Mouse (Mus musculus) frontal cortex, adult 2 months (tissue): ENCODE results near the gene Acvr2b. TPM values are rescaled to one million over a fixed set of nuclear protein-coding genes. Genes with fewer than 3 reads are reported as not detected.

Experiments used
- DNase-seq, 2 experiments: peaks; one replicate each; pipeline ENCODE4 v3.0.0; 2022; ENCODE audit warnings: low spot score in 1 of 2; ENCODE audit errors: extremely low spot score in 1 of 2
- polyA plus RNA-seq: library from polyadenylated mRNA; depleted of rRNA; stranded (reverse); fragments of >200 nt; gene quantifications from 2 replicates; pipeline ENCODE4 v1.2.3, GENCODE M21; 2012

The Acvr2b gene
- polyA plus RNA-seq, 1 experiment, result 8.4 TPM

DNA sequence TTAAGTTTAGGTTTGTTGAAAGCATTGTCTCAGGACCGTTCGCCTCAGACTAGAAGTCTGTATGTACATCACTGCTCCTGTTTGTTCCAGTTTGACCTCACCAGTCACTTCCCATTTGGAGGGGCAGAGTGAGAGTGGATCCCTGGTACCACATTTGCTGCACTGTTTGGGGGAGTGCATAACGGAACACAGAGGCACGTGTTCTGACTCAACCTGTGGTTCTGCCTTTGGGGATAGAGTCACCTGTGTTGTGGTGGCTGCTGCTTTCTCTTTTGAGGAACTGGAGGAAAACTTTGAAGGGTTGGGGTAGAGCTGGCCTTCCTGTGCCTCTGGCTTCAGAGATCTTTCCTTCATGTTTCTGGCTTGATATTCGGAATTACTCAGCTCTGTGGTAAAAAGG is 2.2 kb downstream of the Acvr2b start:
- no peak for DNase-seq

- no peak for DNase-seq
These were observed 6.0 kb downstream of the Acvr2b start for GRCm38 (mm10) chr9:119407884-119408283.

GRCm38 (mm10) chr9:119408898-119409664 is 7.2 kb downstream of the Acvr2b start:
- peak in 1 of 2 experiments; percentile 30 for DNase-seq

DNA sequence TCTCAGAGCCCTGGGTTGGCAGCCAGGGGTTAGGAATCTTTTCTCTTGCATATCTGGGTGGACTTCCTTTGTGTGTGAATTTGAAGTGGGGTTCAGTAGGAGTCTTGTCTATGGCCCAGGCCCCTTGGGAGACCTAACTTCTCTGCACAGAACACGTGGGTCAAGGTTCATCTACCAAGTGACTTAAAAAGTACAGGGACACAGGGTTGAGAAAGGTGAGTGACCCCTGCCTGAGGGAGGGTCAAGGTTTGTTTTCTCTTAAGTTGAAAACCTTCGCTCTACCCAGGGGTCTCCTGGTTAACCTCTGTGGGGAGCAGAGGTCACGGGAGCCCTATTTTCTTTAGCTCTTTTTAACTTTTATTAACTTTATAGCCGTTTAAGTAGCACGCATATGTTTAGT is 7.9 kb downstream of the Acvr2b start:
- no peak for DNase-seq

DNA sequence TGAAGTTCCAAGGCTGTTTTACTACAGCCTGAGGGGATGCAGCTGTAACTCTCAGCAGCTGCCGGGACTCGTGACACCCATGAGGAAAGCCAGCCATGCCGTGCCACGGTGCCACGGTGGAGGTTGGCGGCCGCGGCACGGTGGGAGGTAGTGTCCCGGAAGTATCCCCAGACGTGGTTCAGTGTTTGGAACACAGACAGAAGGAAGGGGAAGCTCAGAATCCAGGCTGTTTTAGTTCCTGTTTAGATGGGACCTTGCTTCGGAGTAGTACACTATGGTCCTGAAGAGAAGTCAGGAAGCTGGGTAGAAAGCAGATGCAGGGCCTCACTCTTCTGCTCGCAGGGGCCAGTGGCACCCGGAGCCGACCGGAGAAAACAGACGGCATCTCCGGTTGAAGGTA is 16.1 kb downstream of the Acvr2b start:
- DNase-seq, result no peak

- no peak for DNase-seq
These were observed 18.0 kb downstream of the Acvr2b start for GRCm38 (mm10) chr9:119419852-119420438.

GRCm38 (mm10) chr9:119425217-119425975 is 23.5 kb downstream of the Acvr2b start:
- no peak for DNase-seq

DNA sequence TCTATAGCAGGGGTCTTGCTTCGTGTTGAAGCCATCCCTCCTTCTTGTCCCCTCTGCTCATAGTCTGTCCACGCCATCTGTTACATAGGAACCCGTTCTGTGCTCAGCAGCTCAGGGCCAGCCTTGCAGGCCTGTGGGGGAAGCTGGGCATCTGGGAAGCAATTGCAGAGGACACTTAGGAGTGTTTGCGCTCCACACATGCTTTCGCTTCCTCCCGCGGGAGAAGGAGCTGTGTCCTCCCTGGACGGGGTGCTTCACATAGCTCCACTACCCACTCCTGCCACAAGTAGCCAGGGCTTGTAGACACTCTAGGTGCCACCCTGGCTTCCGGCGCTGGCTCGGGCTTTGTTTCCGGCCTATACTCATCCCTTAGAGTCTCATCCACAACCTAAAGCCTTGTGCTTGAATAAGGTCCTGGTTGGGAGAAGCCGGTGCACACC is 24.1 kb downstream of the Acvr2b start:
- DNase-seq, result no peak

- no peak for DNase-seq
These were observed 24.6 kb downstream of the Acvr2b start for GRCm38 (mm10) chr9:119426483-119426882.

DNA sequence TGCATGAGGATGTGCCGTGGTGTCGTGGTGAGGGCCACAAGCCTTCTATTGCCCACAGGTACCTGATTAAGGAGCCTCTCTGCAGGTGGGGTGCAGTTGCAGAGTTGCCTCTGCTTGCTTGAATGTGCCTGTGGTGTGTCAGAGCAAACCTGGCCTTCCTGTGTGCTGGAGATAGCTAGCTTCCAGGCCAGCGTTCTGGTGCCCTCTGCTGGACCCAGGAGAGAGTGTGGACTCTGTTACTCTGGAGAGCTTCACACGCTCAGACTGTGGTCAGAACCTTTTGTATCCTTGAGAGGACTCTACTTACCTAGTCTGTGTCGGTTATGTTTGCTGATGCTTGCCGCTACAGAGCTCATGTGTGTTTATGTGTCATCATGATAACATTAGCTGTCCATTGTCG is 28.4 kb downstream of the Acvr2b start:
- peak; percentile 58 to 89 for DNase-seq

DNA sequence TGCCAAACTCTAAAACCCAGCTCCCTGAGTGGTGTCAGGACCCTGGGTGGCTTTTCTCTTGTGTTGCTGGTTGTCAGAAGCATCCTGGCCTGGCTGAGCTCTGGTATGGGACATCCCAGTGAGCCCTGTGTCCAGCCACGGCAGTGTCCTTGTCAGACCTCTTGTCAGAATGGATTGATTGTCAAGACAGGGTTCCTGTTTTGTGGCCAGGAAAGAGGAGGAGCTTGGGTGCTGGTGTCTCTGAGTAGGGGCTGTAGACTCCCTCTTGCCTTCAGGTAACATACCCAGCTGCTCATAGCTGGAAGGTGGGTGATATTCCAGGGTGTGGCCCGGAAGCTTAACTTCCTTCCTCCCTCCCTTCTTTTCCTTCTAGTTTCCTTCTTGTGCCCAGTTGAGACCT is 33.9 kb downstream of the Acvr2b start:
- DNase-seq, result no peak

GRCm38 (mm10) chr9:119438065-119438464 is 36.1 kb downstream of the Acvr2b start:
- no peak for DNase-seq

GRCm38 (mm10) chr9:119438498-119439000 is 36.6 kb downstream of the Acvr2b start:
- DNase-seq, result peak in 1 of 2 experiments; percentile 52

DNA sequence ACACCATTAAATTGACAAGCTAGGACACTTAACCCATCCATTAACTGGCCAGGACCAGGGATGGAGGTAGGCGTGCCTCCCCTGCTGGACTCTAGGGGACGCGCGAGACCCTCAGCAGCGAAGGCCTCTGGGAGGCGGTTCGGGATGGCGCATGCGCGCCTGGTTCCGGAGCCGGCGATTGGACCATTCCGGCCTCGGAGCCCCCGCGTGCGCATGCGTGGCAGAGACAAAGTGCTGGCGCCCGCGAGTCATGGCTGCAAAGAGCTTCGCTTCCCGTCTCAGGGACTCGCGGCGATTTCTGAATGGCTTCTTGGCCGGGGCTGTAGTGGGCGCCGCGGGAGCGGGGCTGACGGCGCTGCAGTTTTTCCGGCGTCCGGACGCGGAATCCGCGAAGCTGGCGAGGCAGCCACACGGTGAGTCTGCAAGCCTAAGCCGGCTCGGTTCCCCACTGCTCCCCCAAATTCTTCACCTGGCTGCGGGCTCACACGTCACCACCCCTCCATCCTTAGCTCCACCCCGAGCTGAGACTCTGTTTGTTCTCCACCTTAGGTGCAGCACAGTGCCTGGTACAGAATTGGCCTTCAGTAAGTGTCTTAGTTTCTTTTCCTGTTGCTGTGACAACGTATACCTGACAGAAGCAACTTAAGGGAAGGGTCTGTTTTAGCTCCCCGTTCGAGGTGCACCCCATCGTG is 43.0 kb downstream of the Acvr2b start, which contains the start of gene Exog:
Gene Exog (plus strand): TSS at position 206 of the 692 bp plus-strand sequence.
- DNase-seq, result peak; percentile 95 to 100

- DNase-seq, result no peak
These were observed 43.8 kb downstream of the Acvr2b start for GRCm38 (mm10) chr9:119445737-119446136.

- no peak for DNase-seq
These were observed 54.0 kb downstream of the Acvr2b start for GRCm38 (mm10) chr9:119455967-119456366.

DNA sequence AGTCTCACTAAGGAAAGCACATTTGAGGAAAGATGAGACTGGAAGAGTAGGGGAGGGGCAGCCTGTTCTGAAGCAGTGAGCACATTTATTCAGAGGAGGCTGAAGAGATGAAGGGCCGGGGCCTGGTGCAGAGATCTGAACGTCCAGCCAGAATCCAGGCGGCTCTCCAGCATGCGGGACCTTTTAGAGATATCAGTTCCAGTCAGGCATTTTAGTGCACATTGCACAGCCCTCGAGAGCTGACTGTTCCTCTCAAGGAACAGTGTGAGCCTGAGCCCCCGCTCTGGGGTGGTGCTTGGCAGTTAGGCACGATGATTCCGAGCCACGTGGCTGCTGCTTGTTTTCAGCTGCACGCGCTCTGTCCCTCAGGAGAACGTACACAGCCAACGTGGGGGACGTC is 55.2 kb downstream of the Acvr2b start:
- DNase-seq, result no peak

GRCm38 (mm10) chr9:119460410-119460809 is 58.5 kb downstream of the Acvr2b start:
- peak; percentile 42 to 88 for DNase-seq

GRCm38 (mm10) chr9:119465056-119465455 is 63.1 kb downstream of the Acvr2b start:
- DNase-seq, result no peak

- DNase-seq, result peak in 1 of 2 experiments; percentile 25
These were observed 63.7 kb downstream of the Acvr2b start for GRCm38 (mm10) chr9:119465595-119465994.
